Mouse (Mus musculus): ENCODE data around the gene Cabcoco1. TPM values are rescaled to one million over a fixed set of nuclear protein-coding genes. Genes with fewer than 3 reads are reported as not detected.

Gene Cabcoco1
- total RNA-seq, 1 experiment: not detected

- TF ChIP-seq ZNF384 (IDR thresholded peaks at IDR 0.05; ENCODE audit: low read depth, low read length) (no peak), ZC3H11A (IDR thresholded peaks at IDR 0.05; ENCODE audit: borderline replicate concordance, low read depth, low read length) (no peak), HCFC1 (IDR thresholded peaks at IDR 0.05; ENCODE audit: borderline replicate concordance, insufficient read depth, low read length) (no peak), CHD2 (IDR thresholded peaks at IDR 0.05; ENCODE audit: low read depth, low read length) (no peak), MAFK (IDR thresholded peaks at IDR 0.05; ENCODE audit: insufficient read depth, low read depth, low read length) (no peak)
- Histone ChIP-seq H3K4me1 (ENCODE audit: control insufficient read depth in 2 of 2, insufficient read depth in 2 of 2, low read length in 2 of 2, poor library complexity in 1 of 2) (no peaks in the 10 kb centered on the region), H3K27ac (ENCODE audit: insufficient read depth, low read depth, low read length, poor library complexity, severe bottlenecking) (no peak overlapping the region), H3K9ac (ENCODE audit: insufficient read depth, low read depth, low read length, poor library complexity, severe bottlenecking) (no peak overlapping the region), H3K9me3 (ENCODE audit: control insufficient read depth, insufficient read depth, low read depth, low read length) (no peaks in the 10 kb centered on the region), H3K4me3 (ENCODE audit: insufficient read depth in 1 of 2, low read depth in 1 of 2, low read length in 2 of 2, poor library complexity in 1 of 2, severe bottlenecking in 1 of 2) (no peak overlapping the region), H3K36me3 (ENCODE audit: control insufficient read depth, insufficient read depth, low read length, poor library complexity, severe bottlenecking) (no peaks in the 10 kb centered on the region)
- in situ Hi-C loops (cut with MboI; ENCODE audit: low sequenced_read_pairs in 2 of 2, unreplicated experiment in 2 of 2): no loop called here
- DNase-seq (ENCODE audit: low read depth, low spot score): no peak
These were observed 26.5 kb upstream of the Cabcoco1 start for GRCm38 (mm10) chr10:68568172-68568571.

GRCm38 (mm10) chr10:68562344-68562743 is 20.6 kb upstream of the Cabcoco1 start:
- Histone ChIP-seq H3K9ac (ENCODE audit: insufficient read depth, low read depth, low read length, poor library complexity, severe bottlenecking) (no peak overlapping the region), H3K36me3 (ENCODE audit: control insufficient read depth, insufficient read depth, low read length, poor library complexity, severe bottlenecking) (no peaks in the 10 kb centered on the region), H3K9me3 (ENCODE audit: control insufficient read depth, insufficient read depth, low read depth, low read length) (no peaks in the 10 kb centered on the region), H3K27ac (ENCODE audit: insufficient read depth, low read depth, low read length, poor library complexity, severe bottlenecking) (no peak overlapping the region), H3K4me3 (ENCODE audit: insufficient read depth in 1 of 2, low read depth in 1 of 2, low read length in 2 of 2, poor library complexity in 1 of 2, severe bottlenecking in 1 of 2) (no peak overlapping the region), H3K4me1 (ENCODE audit: control insufficient read depth in 2 of 2, insufficient read depth in 2 of 2, low read length in 2 of 2, poor library complexity in 1 of 2) (no peaks in the 10 kb centered on the region)
- TF ChIP-seq HCFC1 (IDR thresholded peaks at IDR 0.05; ENCODE audit: borderline replicate concordance, insufficient read depth, low read length): no peak
- no peak for TF ChIP-seq ZC3H11A (IDR thresholded peaks at IDR 0.05; ENCODE audit: borderline replicate concordance, low read depth, low read length)
- no peak for TF ChIP-seq ZNF384 (IDR thresholded peaks at IDR 0.05; ENCODE audit: low read depth, low read length)
- TF ChIP-seq CHD2 (IDR thresholded peaks at IDR 0.05; ENCODE audit: low read depth, low read length): no peak
- TF ChIP-seq MAFK (IDR thresholded peaks at IDR 0.05; ENCODE audit: insufficient read depth, low read depth, low read length): no peak
- DNase-seq (ENCODE audit: low read depth, low spot score): no peak
- in situ Hi-C loops (cut with MboI; ENCODE audit: low sequenced_read_pairs in 2 of 2, unreplicated experiment in 2 of 2): no loop called here

GRCm38 (mm10) chr10:68558828-68559219 is 17.1 kb upstream of the Cabcoco1 start:
- in situ Hi-C loops (cut with MboI; ENCODE audit: low sequenced_read_pairs in 2 of 2, unreplicated experiment in 2 of 2): no loop called here
- no peaks in the 10 kb centered on the region for H3K36me3 ChIP-seq (ENCODE audit: control insufficient read depth, insufficient read depth, low read length, poor library complexity, severe bottlenecking)
- no peak for DNase-seq (ENCODE audit: low read depth, low spot score)
- no peak overlapping the region for H3K9ac ChIP-seq (ENCODE audit: insufficient read depth, low read depth, low read length, poor library complexity, severe bottlenecking)
- no peak overlapping the region for H3K27ac ChIP-seq (ENCODE audit: insufficient read depth, low read depth, low read length, poor library complexity, severe bottlenecking)
- no peaks in the 10 kb centered on the region for H3K9me3 ChIP-seq (ENCODE audit: control insufficient read depth, insufficient read depth, low read depth, low read length)
- TF ChIP-seq ZNF384 (IDR thresholded peaks at IDR 0.05; ENCODE audit: low read depth, low read length) (no peak), ZC3H11A (IDR thresholded peaks at IDR 0.05; ENCODE audit: borderline replicate concordance, low read depth, low read length) (no peak), MAFK (IDR thresholded peaks at IDR 0.05; ENCODE audit: insufficient read depth, low read depth, low read length) (no peak), HCFC1 (IDR thresholded peaks at IDR 0.05; ENCODE audit: borderline replicate concordance, insufficient read depth, low read length) (no peak), CHD2 (IDR thresholded peaks at IDR 0.05; ENCODE audit: low read depth, low read length) (no peak)
- no peaks in the 10 kb centered on the region for H3K4me1 ChIP-seq (ENCODE audit: control insufficient read depth in 2 of 2, insufficient read depth in 2 of 2, low read length in 2 of 2, poor library complexity in 1 of 2)
- H3K4me3 ChIP-seq (ENCODE audit: insufficient read depth in 1 of 2, low read depth in 1 of 2, low read length in 2 of 2, poor library complexity in 1 of 2, severe bottlenecking in 1 of 2): no peak overlapping the region

GRCm38 (mm10) chr10:68558105-68558827 is 16.6 kb upstream of the Cabcoco1 start:
- TF ChIP-seq ZC3H11A (IDR thresholded peaks at IDR 0.05; ENCODE audit: borderline replicate concordance, low read depth, low read length) (no peak), HCFC1 (IDR thresholded peaks at IDR 0.05; ENCODE audit: borderline replicate concordance, insufficient read depth, low read length) (no peak)
- no peaks in the 10 kb centered on the region for H3K36me3 ChIP-seq (ENCODE audit: control insufficient read depth, insufficient read depth, low read length, poor library complexity, severe bottlenecking)
- H3K4me1 ChIP-seq (ENCODE audit: control insufficient read depth in 2 of 2, insufficient read depth in 2 of 2, low read length in 2 of 2, poor library complexity in 1 of 2): no peaks in the 10 kb centered on the region
- no peak overlapping the region for H3K27ac ChIP-seq (ENCODE audit: insufficient read depth, low read depth, low read length, poor library complexity, severe bottlenecking)
- in situ Hi-C loops (cut with MboI; ENCODE audit: low sequenced_read_pairs in 2 of 2, unreplicated experiment in 2 of 2): no loop called here
- no peak for DNase-seq (ENCODE audit: low read depth, low spot score)
- H3K9ac ChIP-seq (ENCODE audit: insufficient read depth, low read depth, low read length, poor library complexity, severe bottlenecking): no peak overlapping the region
- H3K4me3 ChIP-seq (ENCODE audit: insufficient read depth in 1 of 2, low read depth in 1 of 2, low read length in 2 of 2, poor library complexity in 1 of 2, severe bottlenecking in 1 of 2): no peak overlapping the region
- H3K9me3 ChIP-seq (ENCODE audit: control insufficient read depth, insufficient read depth, low read depth, low read length): no peaks in the 10 kb centered on the region

GRCm38 (mm10) chr10:68553677-68554076 is 12.0 kb upstream of the Cabcoco1 start:
- Histone ChIP-seq H3K27ac (ENCODE audit: insufficient read depth, low read depth, low read length, poor library complexity, severe bottlenecking) (no peak overlapping the region), H3K9ac (ENCODE audit: insufficient read depth, low read depth, low read length, poor library complexity, severe bottlenecking) (no peak overlapping the region), H3K9me3 (ENCODE audit: control insufficient read depth, insufficient read depth, low read depth, low read length) (no peaks in the 10 kb centered on the region), H3K4me3 (ENCODE audit: insufficient read depth in 1 of 2, low read depth in 1 of 2, low read length in 2 of 2, poor library complexity in 1 of 2, severe bottlenecking in 1 of 2) (no peak overlapping the region), H3K4me1 (ENCODE audit: control insufficient read depth in 2 of 2, insufficient read depth in 2 of 2, low read length in 2 of 2, poor library complexity in 1 of 2) (no peaks in the 10 kb centered on the region), H3K36me3 (ENCODE audit: control insufficient read depth, insufficient read depth, low read length, poor library complexity, severe bottlenecking) (no peaks in the 10 kb centered on the region)
- TF ChIP-seq ZC3H11A (IDR thresholded peaks at IDR 0.05; ENCODE audit: borderline replicate concordance, low read depth, low read length) (no peak), MAFK (IDR thresholded peaks at IDR 0.05; ENCODE audit: insufficient read depth, low read depth, low read length) (no peak), HCFC1 (IDR thresholded peaks at IDR 0.05; ENCODE audit: borderline replicate concordance, insufficient read depth, low read length) (no peak), CHD2 (IDR thresholded peaks at IDR 0.05; ENCODE audit: low read depth, low read length) (no peak), ZNF384 (IDR thresholded peaks at IDR 0.05; ENCODE audit: low read depth, low read length) (no peak)
- in situ Hi-C loops (cut with MboI; ENCODE audit: low sequenced_read_pairs in 2 of 2, unreplicated experiment in 2 of 2): no loop called here
- DNase-seq (ENCODE audit: low read depth, low spot score): no peak
